Mouse (Mus musculus) midbrain, embryonic 14.5 days (tissue): ENCODE data around the gene Hipk1. TPM values are rescaled to one million over a fixed set of nuclear protein-coding genes. Genes with fewer than 3 reads are reported as not detected.

ENCODE experiments used
- ATAC-seq: fragments of 200-750 bp; cut with Nextera tagmentation; 2 replicates; pipeline ENCODE4 v1.8.0; 2017; ENCODE audit warnings: moderate number of reproducible peaks, moderate library complexity; ENCODE audit not compliant: low FRiP score, low TSS enrichment
- DNase-seq: peaks from one replicate; pipeline ENCODE4 v3.0.0-alpha.2; 2015
- H3K27ac ChIP-seq: fragments of 300-500 bp; sonication (generic); replicated peaks from 2 replicates; pipeline ENCODE4 v1.5.1; 2014; ENCODE audit warnings: mild to moderate bottlenecking, low read depth, low read length, moderate library complexity
- H3K27me3 ChIP-seq: fragments of 300-500 bp; sonication (generic); 2 replicates; pipeline ENCODE4 v1.6.1; 2014; ENCODE audit warnings: low read length, control low read depth, mixed read lengths; ENCODE audit not compliant: control insufficient read depth, insufficient read depth
- H3K36me3 ChIP-seq: fragments of 300-500 bp; sonication (generic); 2 replicates; pipeline ENCODE4 v1.6.1; 2014; ENCODE audit warnings: low read length, control low read depth; ENCODE audit not compliant: control insufficient read depth, insufficient read depth
- H3K4me1 ChIP-seq: fragments of 300-500 bp; sonication (generic); 2 replicates; pipeline ENCODE4 v1.6.1; 2014; ENCODE audit warnings: mild to moderate bottlenecking, antibody characterized with exemption, low read length, control low read depth; ENCODE audit not compliant: control insufficient read depth, insufficient read depth
- H3K4me2 ChIP-seq: fragments of 300-500 bp; sonication (generic); 2 replicates; pipeline ENCODE4 v1.6.1; 2014; ENCODE audit warnings: mild to moderate bottlenecking, low read length, moderate library complexity
- H3K4me3 ChIP-seq: fragments of 300-500 bp; sonication (generic); replicated peaks from 2 replicates; pipeline ENCODE4 v1.5.1; 2014; ENCODE audit warnings: low read depth, low read length
- H3K9ac ChIP-seq: fragments of 300-500 bp; sonication (generic); replicated peaks from 2 replicates; pipeline ENCODE4 v1.6.1; 2014; ENCODE audit warnings: mild to moderate bottlenecking, low read length, moderate library complexity
- H3K9me3 ChIP-seq: fragments of 300-500 bp; sonication (generic); 2 replicates; pipeline ENCODE4 v1.6.1; 2016; ENCODE audit warnings: low read length, control low read depth, mixed read lengths; ENCODE audit not compliant: control insufficient read depth
- WGBS: fragments of 180-500 bp; shearing (Covaris S2); extraction: QIAGEN DNeasy Blood & Tissue Kit; methylation state at CpG from one replicate; pipeline ENCODE4 v1.1.7; 2014; 5-methylcytosine and 5-hydroxymethylcytosine counted together
- polyA plus RNA-seq: library from polyadenylated mRNA; unstranded; fragments of >200 nt; fragmentation: Nextera tagmentation; extraction: Ambion mirVana; gene quantifications from 2 replicates; pipeline ENCODE4 v1.2.1, GENCODE M21; 2014

Hipk1 gene
- polyA plus RNA-seq, 1 experiment from 2014 or later, result 22.1 TPM

DNA sequence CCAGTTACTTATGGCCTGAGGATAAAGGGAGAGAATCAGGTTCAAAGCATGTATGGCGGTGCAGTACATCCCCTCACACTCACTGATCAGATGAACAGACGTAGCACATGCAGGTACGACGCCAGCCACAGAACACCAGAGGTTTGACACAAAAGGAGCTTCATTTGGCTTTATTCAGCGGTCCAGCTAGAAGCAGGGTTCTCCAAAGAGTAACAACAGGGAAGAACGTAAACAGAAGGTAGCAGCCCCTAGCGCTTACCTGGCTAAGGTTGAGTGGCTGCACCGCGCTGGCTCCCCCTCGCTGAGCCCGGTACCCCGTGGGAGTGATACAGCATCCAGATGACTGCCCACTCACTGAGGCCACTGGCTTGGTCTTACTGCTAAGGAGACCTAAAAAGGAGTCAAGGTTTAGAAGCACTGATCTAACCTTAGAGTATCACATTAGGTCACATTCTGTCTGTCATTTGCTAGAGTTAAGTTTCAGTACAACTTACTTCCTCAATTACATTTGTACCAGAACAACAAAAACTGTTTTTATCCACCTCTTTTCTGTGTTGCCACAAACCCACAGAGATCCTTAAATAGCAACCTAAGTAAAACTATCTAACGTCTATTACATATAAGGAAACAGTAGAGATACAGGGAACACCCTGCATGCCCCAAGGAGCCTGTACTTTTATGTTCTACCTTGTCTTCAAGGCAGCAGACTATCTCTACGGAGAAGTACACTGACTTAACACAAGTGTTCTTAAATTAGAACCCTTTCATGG, 46.2 kb downstream of the Hipk1 start:
- 94% methylated on average over 14 of the region's 14 CpGs for WGBS
- no peak overlapping the region for H3K4me3 ChIP-seq
- no peaks in the 10 kb centered on the region for H3K4me1 ChIP-seq
- DNase-seq (no peak), ATAC-seq (no peak)
- peaks cover 76% of the 10 kb centered on the region for H3K36me3 ChIP-seq
- no peak overlapping the region for H3K9ac ChIP-seq
- H3K4me2 ChIP-seq, result no peak overlapping the region
- H3K27me3 ChIP-seq, result no peaks in the 10 kb centered on the region
- H3K27ac ChIP-seq, result no peak overlapping the region
- no peaks in the 10 kb centered on the region for H3K9me3 ChIP-seq

DNA sequence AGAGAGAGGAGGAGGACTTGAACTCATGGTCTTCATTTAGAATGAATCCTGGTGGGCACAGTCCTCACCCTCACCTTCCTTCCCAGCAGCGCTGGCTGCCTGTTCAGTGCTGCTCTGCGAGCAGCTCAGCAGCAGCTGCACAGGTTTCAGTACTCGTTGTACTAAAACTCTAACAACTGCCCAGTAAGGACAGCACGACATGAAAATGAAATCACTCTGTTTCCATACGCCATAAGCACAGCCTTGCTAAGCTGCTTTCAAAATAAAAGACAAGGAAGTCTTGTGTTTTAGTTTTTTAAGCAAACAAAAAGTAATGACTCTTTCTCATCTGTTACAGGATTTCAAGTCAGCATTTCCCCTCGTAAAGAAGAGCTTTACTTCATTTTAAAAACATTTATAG, 48.2 kb downstream of the Hipk1 start:
- H3K36me3 ChIP-seq, result peaks cover 56% of the 10 kb centered on the region

DNA sequence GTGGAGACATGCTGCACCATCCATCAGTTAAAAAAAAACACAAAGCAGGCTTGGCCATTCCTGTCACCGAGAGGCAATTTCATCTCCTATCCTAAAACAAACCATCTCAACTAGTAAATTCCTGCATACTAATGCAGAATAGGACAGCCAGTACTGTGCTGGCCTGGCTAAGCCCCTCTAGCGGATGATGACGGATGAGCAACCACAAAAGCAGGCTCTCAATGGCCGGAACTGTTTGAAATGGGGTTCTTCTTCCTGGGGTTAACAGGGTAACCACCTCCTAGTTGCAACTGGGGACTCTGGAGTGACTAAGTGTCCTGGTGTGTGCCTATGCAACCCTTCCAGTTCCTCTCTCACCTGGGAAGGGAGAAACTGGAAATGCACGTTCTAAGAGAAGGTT, 51.0 kb downstream of the Hipk1 start:
- Histone ChIP-seq H3K27me3 (no peaks in the 10 kb centered on the region), H3K27ac (no peak overlapping the region), H3K4me2 (no peak overlapping the region), H3K9ac (no peak overlapping the region), H3K36me3 (peaks cover 29% of the 10 kb centered on the region), H3K9me3 (no peaks in the 10 kb centered on the region), H3K4me3 (no peak overlapping the region), H3K4me1 (peaks cover 16% of the 10 kb centered on the region)
- 14% methylated on average over 5 of the region's 5 CpGs for WGBS
- DNase-seq (peak; percentile 45), ATAC-seq (no peak)

More for the DNA sequence above, 48.2 kb downstream of the Hipk1 start:
- 88% methylated on average over 6 of the region's 6 CpGs for WGBS
- Histone ChIP-seq H3K27me3 (no peaks in the 10 kb centered on the region), H3K27ac (no peak overlapping the region), H3K4me3 (no peak overlapping the region), H3K9me3 (no peaks in the 10 kb centered on the region), H3K9ac (no peak overlapping the region), H3K4me1 (peaks cover under 1% of the 10 kb centered on the region; the same call in 1 of the 2 replicates), H3K4me2 (no peak overlapping the region)
- ATAC-seq (no peak), DNase-seq (no peak)

DNA sequence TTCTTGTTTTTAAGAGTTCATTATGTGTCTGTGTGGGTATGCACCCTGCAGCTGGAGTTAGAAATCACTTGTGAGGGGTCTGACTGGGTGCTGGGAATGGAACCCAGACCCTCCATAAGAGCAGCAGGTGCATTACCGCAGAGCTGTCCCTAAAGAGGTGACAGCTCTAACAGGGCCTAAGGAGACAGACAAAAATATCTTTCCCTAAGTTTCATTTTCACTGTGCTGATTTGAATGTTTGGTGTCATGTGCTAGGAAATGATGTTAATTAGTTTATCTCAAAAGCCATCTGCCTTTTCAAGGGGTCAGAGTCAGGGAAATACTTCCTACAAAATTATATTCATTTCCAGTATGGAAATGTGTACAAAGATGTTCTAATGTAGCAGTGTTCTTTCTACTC, 52.0 kb downstream of the Hipk1 start, which contains the start of gene Gm10964:
Gm10964 (plus strand) TSS at position 38 of the 400 bp plus-strand sequence.
- no peaks in the 10 kb centered on the region for H3K9me3 ChIP-seq
- no peaks in the 10 kb centered on the region for H3K27me3 ChIP-seq
- H3K36me3 ChIP-seq, result peaks cover 19% of the 10 kb centered on the region
- no peak within 1 kb of the TSS for H3K4me3 ChIP-seq
- H3K4me1 ChIP-seq, result peaks cover 22% of the 10 kb centered on the region
- peak within 1 kb of the TSS; percentile 76 for H3K27ac ChIP-seq
- WGBS, result 93% methylated on average over 1 of the region's 1 CpGs
- ATAC-seq (no peak), DNase-seq (no peak)
- H3K9ac ChIP-seq, result no peak within 1 kb of the TSS
- H3K4me2 ChIP-seq, result peak within 1 kb of the TSS; percentile 49

DNA sequence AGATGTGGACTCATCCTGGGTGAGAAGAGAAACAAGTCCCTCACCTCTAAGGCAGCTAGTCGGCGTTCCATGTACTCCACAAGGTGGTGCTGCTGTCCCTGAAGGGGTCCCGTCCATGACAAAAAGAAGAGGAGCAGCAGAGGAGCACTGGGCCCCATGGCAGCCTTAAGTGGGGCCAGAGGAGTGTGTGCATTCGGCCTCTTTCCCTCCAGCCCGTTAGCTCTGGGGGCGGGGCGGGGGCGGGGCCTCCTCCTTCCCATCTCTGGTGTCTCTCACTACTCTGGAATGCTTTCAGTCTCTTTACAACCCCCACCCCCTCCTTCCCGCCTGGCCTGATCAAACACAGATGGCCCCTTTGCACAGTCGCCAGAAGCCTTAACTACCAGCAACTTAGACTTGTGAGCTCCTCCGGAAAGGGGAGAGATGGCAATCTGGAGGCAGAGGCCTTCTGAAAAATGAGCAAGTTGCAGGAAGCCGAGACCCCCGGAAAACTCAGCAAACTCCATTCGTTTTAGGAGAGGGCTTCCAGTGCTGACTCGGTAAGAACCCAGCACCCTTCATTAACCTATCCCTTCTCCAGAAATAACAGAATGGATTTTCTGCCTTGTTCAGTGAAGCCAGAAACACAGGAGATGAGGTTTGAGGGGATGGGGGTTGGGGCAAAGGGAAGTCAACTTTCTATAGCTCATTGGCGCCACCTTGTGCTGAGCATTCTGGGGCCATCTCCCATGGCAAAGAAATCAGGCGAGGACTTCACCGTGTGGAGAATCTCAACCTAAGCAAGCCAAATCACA, 53.4 kb downstream of the Hipk1 start, which contains the start of gene Olfml3:
Olfml3 (minus strand) TSS at position 224 of the 794 bp plus-strand sequence.
- Histone ChIP-seq H3K27ac (peak within 1 kb of the TSS; percentile 76), H3K4me1 (peaks cover 35% of the 10 kb centered on the region), H3K9me3 (no peaks in the 10 kb centered on the region), H3K36me3 (peaks cover 6% of the 10 kb centered on the region), H3K9ac (peak within 1 kb of the TSS; percentile 36; the same call in 1 of the 2 replicates), H3K27me3 (no peaks in the 10 kb centered on the region), H3K4me3 (peak within 1 kb of the TSS; percentile 14), H3K4me2 (peak within 1 kb of the TSS; percentile 49)
- DNase-seq (peak; percentile 96), ATAC-seq (peak; percentile 62)
- under 1% methylated on average over 18 of the region's 18 CpGs for WGBS

DNA sequence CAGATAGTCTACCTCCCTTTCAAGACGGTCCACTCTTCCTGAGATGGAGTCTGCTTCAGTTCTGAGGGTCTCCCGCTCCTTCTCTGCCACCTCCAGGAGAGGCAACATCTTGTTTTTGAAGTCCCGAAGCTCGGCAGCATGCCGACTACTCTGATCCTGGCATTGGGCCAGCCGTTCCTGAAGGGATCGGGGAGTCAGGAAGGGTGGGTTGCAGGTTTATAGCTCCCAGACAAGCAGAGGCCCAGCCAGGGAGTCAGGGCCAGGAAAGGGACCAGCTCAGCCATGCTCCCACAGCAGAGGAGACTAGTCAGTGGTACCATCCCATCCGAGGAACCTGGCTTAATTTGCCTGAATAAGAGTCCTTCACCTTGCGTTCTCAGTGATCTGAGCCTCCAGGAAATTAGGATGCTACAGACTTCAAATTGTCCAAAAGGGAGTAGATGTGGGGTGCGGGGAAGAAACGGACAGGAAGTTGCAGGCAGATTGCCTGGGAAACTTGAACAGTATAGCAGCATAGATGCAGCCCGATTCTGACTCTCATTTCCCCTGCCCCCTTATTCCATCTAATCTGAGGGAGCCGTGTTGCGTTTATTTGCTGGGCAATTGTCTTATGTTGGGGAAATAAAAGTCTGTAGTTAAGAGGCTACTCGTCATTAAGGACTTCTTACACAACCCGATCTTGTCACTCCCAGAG, 54.2 kb downstream of the Hipk1 start:
- WGBS, result 54% methylated on average over 16 of the region's 16 CpGs
- H3K27ac ChIP-seq, result peak overlapping the region; percentile 76
- H3K27me3 ChIP-seq, result no peaks in the 10 kb centered on the region
- peaks cover 4% of the 10 kb centered on the region; the same call in 1 of the 2 replicates for H3K36me3 ChIP-seq
- no peak for ATAC-seq
- peak overlapping the region; percentile 36; the same call in 1 of the 2 replicates for H3K9ac ChIP-seq
- DNase-seq, result peak; percentile 51
- H3K9me3 ChIP-seq, result no peaks in the 10 kb centered on the region
- H3K4me2 ChIP-seq, result peak overlapping the region; percentile 49
- H3K4me1 ChIP-seq, result peaks cover 35% of the 10 kb centered on the region
- H3K4me3 ChIP-seq, result no peak overlapping the region

DNA sequence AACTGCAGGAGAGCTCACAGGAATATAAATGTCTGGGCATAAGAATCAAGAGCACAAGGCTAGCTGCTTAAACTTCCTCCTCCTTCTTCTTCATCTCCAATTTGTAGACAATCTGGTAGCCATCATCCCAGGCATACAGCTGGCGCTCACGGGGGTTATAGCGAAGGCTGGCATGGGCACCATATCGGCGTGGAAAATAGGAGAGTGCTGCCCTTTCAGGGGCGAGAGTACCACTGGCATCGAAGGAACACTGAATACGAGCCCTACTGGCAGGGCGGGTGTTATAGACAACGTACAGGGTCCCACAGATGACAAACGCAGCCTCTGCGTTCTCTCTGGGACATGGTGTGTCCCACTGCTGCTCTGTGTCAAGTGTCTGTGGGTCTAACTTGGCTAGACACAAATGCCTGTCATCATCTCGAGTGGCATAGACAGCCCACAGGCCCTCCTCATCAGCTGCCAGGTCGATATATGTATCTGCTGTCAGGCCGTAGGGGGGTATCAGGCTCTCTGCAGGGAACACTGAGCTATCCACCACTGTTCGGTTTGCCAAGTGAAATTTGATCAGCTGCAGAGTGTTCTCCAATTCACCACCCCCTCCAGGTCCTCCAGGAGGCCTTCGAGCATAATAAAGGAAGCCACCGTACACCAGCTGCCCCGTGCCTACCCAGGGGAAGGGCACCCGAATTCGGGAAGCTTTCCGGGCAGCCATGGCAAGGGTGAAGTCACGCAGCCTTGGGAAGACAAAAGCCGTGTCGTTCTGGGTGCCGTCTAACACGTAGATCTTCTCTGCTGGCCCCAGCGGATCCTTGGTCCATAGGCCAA, 55.4 kb downstream of the Hipk1 start:
- H3K27me3 ChIP-seq, result no peaks in the 10 kb centered on the region
- no peak overlapping the region for H3K4me3 ChIP-seq
- ATAC-seq (no peak), DNase-seq (no peak)
- 79% methylated on average over 28 of the region's 28 CpGs for WGBS
- no peaks in the 10 kb centered on the region for H3K9me3 ChIP-seq
- peaks cover 35% of the 10 kb centered on the region for H3K4me1 ChIP-seq
- H3K36me3 ChIP-seq, result no peaks in the 10 kb centered on the region
- H3K27ac ChIP-seq, result no peak overlapping the region
- no peak overlapping the region for H3K9ac ChIP-seq
- no peak overlapping the region for H3K4me2 ChIP-seq
